Mouse (Mus musculus): ENCODE measurements at regions not wholly inside any gene's neighbourhood (a gene's known extent, or its start where the extent isn't known, plus 50 kb on each side); places are given as distances from the start of the nearest gene placed in this dataset.

GRCm38 (mm10) chr8:86961218-86962195 is 76.4 kb upstream of the N4bp1 start:
- no peaks in the 10 kb centered on the region for H3K36me3 ChIP-seq (replicated peaks in 1 of 2; ENCODE audit: control insufficient read depth in 1 of 2, insufficient read depth in 1 of 2, low read length in 1 of 2)
- no peak overlapping the region for H3K4me2 ChIP-seq (ENCODE audit: insufficient read depth, low read depth, poor library complexity, severe bottlenecking)
- H3K27ac ChIP-seq (ENCODE audit: insufficient read depth, low read depth), result no peak overlapping the region
- dilution Hi-C loops (cut with MboI; ENCODE audit: extremely low pct_ligation_motif_present, extremely low pct_unique_long_range_greater_than_20kb, low sequenced_read_pairs) (no loop called here), in situ Hi-C loops (cut with MboI; ENCODE audit: low pct_ligation_motif_present, low pct_unique_long_range_greater_than_20kb, low sequenced_read_pairs) (loop anchor here (25.0 kb wide), 1 partner anchor 426 kb away; no protein-coding TSS in a partner anchor)
- H3K79me2 ChIP-seq (replicated peaks; ENCODE audit: control insufficient read depth, extremely low read depth, insufficient read depth, poor library complexity, severe bottlenecking), result no peaks in the 10 kb centered on the region
- no peak overlapping the region for H3K4me3 ChIP-seq (replicated peaks in 1 of 3; ENCODE audit: low read depth in 2 of 3, low read length in 2 of 3, poor library complexity in 1 of 3)
- peaks cover 9% of the 10 kb centered on the region for H3K27me3 ChIP-seq (replicated peaks)
- no peak for DNase-seq (ENCODE audit: extremely low read depth)
- TF ChIP-seq KAT2A (IDR thresholded peaks at IDR 0.05; ENCODE audit: insufficient replicate concordance, low read length), result no peak
- no peak for TF ChIP-seq TCF12 (IDR thresholded peaks at IDR 0.05; ENCODE audit: low read depth, low read length)
- TF ChIP-seq SMC3 (IDR thresholded peaks at IDR 0.05; ENCODE audit: low read depth, low read length), result no peak
- TF ChIP-seq CHD2 (IDR thresholded peaks at IDR 0.05; ENCODE audit: low read length), result no peak
- TF ChIP-seq TBP (conservative IDR thresholded peaks at IDR 0.05; ENCODE audit: low read depth, low read length), result no peak
- TF ChIP-seq PAX5 (IDR thresholded peaks at IDR 0.05; ENCODE audit: low read length), result no peak
- TF ChIP-seq E2F4 (IDR thresholded peaks at IDR 0.05; ENCODE audit: insufficient replicate concordance, low read depth, low read length), result no peak
- no peak for TF ChIP-seq CHD1 (IDR thresholded peaks at IDR 0.05; ENCODE audit: low read depth, low read length)
- TF ChIP-seq RCOR1 (conservative IDR thresholded peaks at IDR 0.05; ENCODE audit: low read depth, low read length), result no peak
- TF ChIP-seq BHLHE40 (IDR thresholded peaks at IDR 0.05; ENCODE audit: low read depth, low read length), result no peak
- no peaks in the 10 kb centered on the region for H3K4me1 ChIP-seq (ENCODE audit: control insufficient read depth in 1 of 2, insufficient read depth in 2 of 2)
- H3K9me3 ChIP-seq (replicated peaks; ENCODE audit: low read length), result peaks cover 6% of the 10 kb centered on the region
- no peak overlapping the region for H3K9ac ChIP-seq (ENCODE audit: insufficient read depth, low read depth)
